Mouse (Mus musculus): Measurements from ENCODE around the gene Trp53i11.

GRCm38 (mm10) chr2:93177668-93178312, 9.6 kb upstream of the Trp53i11 start:
- TF ChIP-seq POLR2A (IDR thresholded peaks at IDR 0.05; ENCODE audit: insufficient read length, low read depth): no peak
- no peak for TF ChIP-seq TCF3 (IDR thresholded peaks at IDR 0.05; ENCODE audit: insufficient read length, low read depth)
- no peak for TF ChIP-seq MAX (IDR thresholded peaks at IDR 0.05; ENCODE audit: low read depth)
- TF ChIP-seq USF1 (IDR thresholded peaks at IDR 0.05; ENCODE audit: low read depth): no peak
- no peak for TF ChIP-seq TCF12 (IDR thresholded peaks at IDR 0.05; ENCODE audit: insufficient read depth, poor library complexity, severe bottlenecking)
- no peak for TF ChIP-seq POLR2AphosphoS2 (IDR thresholded peaks at IDR 0.05; ENCODE audit: insufficient read length, low read depth)
- no peak for TF ChIP-seq CEBPB (IDR thresholded peaks at IDR 0.05; ENCODE audit: insufficient read depth, poor library complexity, severe bottlenecking)
- no peak for TF ChIP-seq MYOD1 (IDR thresholded peaks at IDR 0.05; ENCODE audit: control insufficient read depth in 1 of 3, insufficient read length in 2 of 3, low read depth in 2 of 3)
- TF ChIP-seq E2F4 (IDR thresholded peaks at IDR 0.05; ENCODE audit: insufficient read depth): no peak

All from myocyte (in vitro differentiated cells).